Mouse (Mus musculus): ENCODE data around the gene Smgc. TPM values are rescaled to one million over a fixed set of nuclear protein-coding genes. Genes with fewer than 3 reads are reported as not detected.
"Not testable (repeated sequence)": the region's sequence is repeated elsewhere in the genome, so short reads cannot be mapped to it uniquely, and the experiment has no call there.

The Smgc gene
- polyA plus RNA-seq (2015; fragmentation: Nextera tagmentation; extraction: Ambion mirVana) = not detected in 2 replicates

- H3K9ac ChIP-seq = no peak within 1 kb of the TSS
- no peak within 1 kb of the TSS for H3K4me3 ChIP-seq
- ATAC-seq (ENCODE audit: low read depth) = no peak
- no peaks in the 10 kb centered on the region for H3K27me3 ChIP-seq
- H3K36me3 ChIP-seq = no peaks in the 10 kb centered on the region
- H3K4me2 ChIP-seq = no peak within 1 kb of the TSS
- H3K9me3 ChIP-seq = no peaks in the 10 kb centered on the region
- WGBS = 90% methylated on average over 7 of the region's 7 CpGs
- H3K27ac ChIP-seq (replicated peaks) = no peak within 1 kb of the TSS
- H3K4me1 ChIP-seq (replicated peaks) = no peaks in the 10 kb centered on the region
Observed at GRCm38 (mm10) chr15:91837965-91838364, at the start of gene Smgc. Gene Smgc (plus strand): TSS chr15:91838265.

GRCm38 (mm10) chr15:91788338-91788737, 49.7 kb upstream of the Smgc start:
- no peak overlapping the region for H3K4me2 ChIP-seq
- ATAC-seq (ENCODE audit: low read depth) = no peak
- H3K27me3 ChIP-seq = no peaks in the 10 kb centered on the region
- no peaks in the 10 kb centered on the region for H3K36me3 ChIP-seq
- no peak overlapping the region for H3K4me3 ChIP-seq
- 84% methylated on average over 11 of the region's 11 CpGs for WGBS
- H3K9me3 ChIP-seq = no peaks in the 10 kb centered on the region
- no peak overlapping the region for H3K9ac ChIP-seq
- H3K4me1 ChIP-seq (replicated peaks) = no peaks in the 10 kb centered on the region
- no peak overlapping the region for H3K27ac ChIP-seq (replicated peaks)

GRCm38 (mm10) chr15:91806463-91806862, 31.6 kb upstream of the Smgc start:
- H3K4me1 ChIP-seq (replicated peaks) = no peaks in the 10 kb centered on the region
- H3K4me3 ChIP-seq = no peak overlapping the region
- H3K9me3 ChIP-seq = no peaks in the 10 kb centered on the region
- no peak for ATAC-seq (ENCODE audit: low read depth)
- H3K27me3 ChIP-seq = no peaks in the 10 kb centered on the region
- H3K27ac ChIP-seq (replicated peaks) = no peak overlapping the region
- no peak overlapping the region for H3K9ac ChIP-seq
- no peak overlapping the region for H3K4me2 ChIP-seq
- H3K36me3 ChIP-seq = no peaks in the 10 kb centered on the region
- WGBS = 84% methylated on average over 4 of the region's 4 CpGs

- Histone ChIP-seq H3K9ac (no peak overlapping the region), H3K36me3 (no peaks in the 10 kb centered on the region), H3K4me3 (no peak overlapping the region), H3K27me3 (no peaks in the 10 kb centered on the region), H3K27ac (replicated peaks) (no peak overlapping the region), H3K9me3 (no peaks in the 10 kb centered on the region), H3K4me1 (replicated peaks) (no peaks in the 10 kb centered on the region), H3K4me2 (no peak overlapping the region)
- 76% methylated on average over 6 of the region's 6 CpGs for WGBS
- ATAC-seq (ENCODE audit: low read depth) = no peak
Observed at GRCm38 (mm10) chr15:91835319-91835718, 2.7 kb upstream of the Smgc start.

GRCm38 (mm10) chr15:91864130-91864529, 26.1 kb downstream of the Smgc start:
- H3K9me3 ChIP-seq; H3K4me1 ChIP-seq (replicated peaks); H3K4me2 ChIP-seq; H3K27me3 ChIP-seq; H3K36me3 ChIP-seq; H3K27ac ChIP-seq (replicated peaks); ATAC-seq (ENCODE audit: low read depth); H3K9ac ChIP-seq; H3K4me3 ChIP-seq: not testable (repeated sequence)
- WGBS = 24% methylated on average over 5 of the region's 5 CpGs

- Histone ChIP-seq H3K9me3 (no peaks in the 10 kb centered on the region), H3K36me3 (no peaks in the 10 kb centered on the region), H3K27ac (replicated peaks) (no peak overlapping the region), H3K4me1 (replicated peaks) (no peaks in the 10 kb centered on the region), H3K9ac (no peak overlapping the region), H3K4me2 (no peak overlapping the region), H3K4me3 (no peak overlapping the region), H3K27me3 (no peaks in the 10 kb centered on the region)
- no peak for ATAC-seq (ENCODE audit: low read depth)
- 67% methylated on average over 6 of the region's 6 CpGs for WGBS
Observed at GRCm38 (mm10) chr15:91900245-91900644, 62.2 kb downstream of the Smgc start.

- not testable (repeated sequence) for H3K9ac ChIP-seq; H3K9me3 ChIP-seq; H3K4me1 ChIP-seq (replicated peaks); H3K4me3 ChIP-seq; H3K27ac ChIP-seq (replicated peaks); H3K36me3 ChIP-seq; H3K27me3 ChIP-seq; H3K4me2 ChIP-seq; ATAC-seq (ENCODE audit: low read depth)
- 100% methylated on average over 3 of the region's 11 CpGs for WGBS
Observed at GRCm38 (mm10) chr15:91907046-91907445, 69.0 kb downstream of the Smgc start.

Other genes with a start within 250 kb of the Smgc start
- 1.4 and 2.0 TPM in 2 replicates for gene Lrrk2, start 165.1 kb upstream of the Smgc start, polyA plus RNA-seq (2015; fragmentation: Nextera tagmentation; extraction: Ambion mirVana)
- 30.7 and 31.0 TPM in 2 replicates for gene Cntn1, start 212.9 kb downstream of the Smgc start, polyA plus RNA-seq (2015; fragmentation: Nextera tagmentation; extraction: Ambion mirVana)

Data from neural tube, embryonic 13.5 days (tissue).